Mouse (Mus musculus) kidney, adult 2 months (tissue): Measurements from ENCODE around the gene Ampd3. TPM values are rescaled to one million over a fixed set of nuclear protein-coding genes. Genes with fewer than 3 reads are reported as not detected.

Experiments used
- DNase-seq: peaks from one replicate; pipeline ENCODE4 v3.0.0; 2021
- H3K27ac ChIP-seq: fragments of 200-500 bp; 2 replicates; pipeline ENCODE4 v1.5.1; 2012; ENCODE audit warnings: low read depth, low read length, control low read depth, inconsistent platforms; ENCODE audit not compliant: insufficient read depth
- H3K27me3 ChIP-seq: fragments of 200-500 bp; replicated peaks from 2 replicates; pipeline ENCODE4 v1.6.1; 2012; ENCODE audit warnings: mild to moderate bottlenecking, moderate library complexity, low read length, inconsistent platforms; ENCODE audit not compliant: control insufficient read depth, insufficient read depth
- H3K36me3 ChIP-seq: fragments of 200-500 bp; 2 replicates; pipeline ENCODE4 v1.6.1; 2012; ENCODE audit warnings: mild to moderate bottlenecking, moderate library complexity, low read length, inconsistent platforms; ENCODE audit not compliant: control insufficient read depth, insufficient read depth
- H3K4me1 ChIP-seq: fragments of 200-500 bp; 2 replicates; pipeline ENCODE4 v1.6.1; 2011; ENCODE audit warnings: low read length; ENCODE audit not compliant: control insufficient read depth, insufficient read depth
- H3K4me3 ChIP-seq: fragments of 200-500 bp; 2 replicates; pipeline ENCODE4 v1.5.1; 2011; ENCODE audit warnings: mild to moderate bottlenecking, low read depth, low read length, control low read depth; ENCODE audit not compliant: insufficient read depth
- CTCF ChIP-seq: fragments of 200-500 bp; conservative IDR thresholded peaks from 2 replicates; pipeline ENCODE4 v1.5.1; 2011; ENCODE audit warnings: low read depth, mild to moderate bottlenecking, control low read depth, low read length, moderate library complexity, mixed read lengths; ENCODE audit not compliant: insufficient read depth, insufficient read length
- POLR2A ChIP-seq: fragments of 200-500 bp; IDR thresholded peaks from one replicate; pipeline ENCODE4 v1.6.1; 2011; ENCODE audit warnings: low read depth, low read length, control low read depth
- WGBS: fragments of 180-500 bp; shearing (Covaris S2); methylation state at CpG from one replicate; pipeline ENCODE4 v1.1.7; 2018; 5-methylcytosine and 5-hydroxymethylcytosine counted together
- polyA plus RNA-seq: library from polyadenylated mRNA; depleted of rRNA; stranded (reverse); fragments of >200 nt; gene quantifications from 2 replicates; pipeline ENCODE4 v1.2.3, GENCODE M21; 2012

Gene Ampd3
- polyA plus RNA-seq, 1 experiment, result 23.4 TPM

- no peak overlapping the region for H3K27ac ChIP-seq
Measured at GRCm38 (mm10) chr7:110731091-110731967, 36.7 kb upstream of the Ampd3 start.

GRCm38 (mm10) chr7:110732001-110732632 lies 35.9 kb upstream of the Ampd3 start:
- H3K4me1 ChIP-seq, result no peaks in the 10 kb centered on the region
- no peak for DNase-seq
- H3K36me3 ChIP-seq, result no peaks in the 10 kb centered on the region
- no peak overlapping the region for H3K4me3 ChIP-seq
- H3K27me3 ChIP-seq, result no peaks in the 10 kb centered on the region
- no peak overlapping the region for H3K27ac ChIP-seq
- WGBS, result 90% methylated on average over 12 of the region's 12 CpGs
- TF ChIP-seq POLR2A (no peak), CTCF (no peak)

More at GRCm38 (mm10) chr7:110731091-110731967, 36.7 kb upstream of the Ampd3 start:
- DNase-seq, result no peak
- TF ChIP-seq POLR2A, result no peak
- no peak for TF ChIP-seq CTCF
- no peaks in the 10 kb centered on the region for H3K4me1 ChIP-seq
- 83% methylated on average over 6 of the region's 6 CpGs for WGBS
- H3K36me3 ChIP-seq, result no peaks in the 10 kb centered on the region
- H3K4me3 ChIP-seq, result no peak overlapping the region
- no peaks in the 10 kb centered on the region for H3K27me3 ChIP-seq

DNA sequence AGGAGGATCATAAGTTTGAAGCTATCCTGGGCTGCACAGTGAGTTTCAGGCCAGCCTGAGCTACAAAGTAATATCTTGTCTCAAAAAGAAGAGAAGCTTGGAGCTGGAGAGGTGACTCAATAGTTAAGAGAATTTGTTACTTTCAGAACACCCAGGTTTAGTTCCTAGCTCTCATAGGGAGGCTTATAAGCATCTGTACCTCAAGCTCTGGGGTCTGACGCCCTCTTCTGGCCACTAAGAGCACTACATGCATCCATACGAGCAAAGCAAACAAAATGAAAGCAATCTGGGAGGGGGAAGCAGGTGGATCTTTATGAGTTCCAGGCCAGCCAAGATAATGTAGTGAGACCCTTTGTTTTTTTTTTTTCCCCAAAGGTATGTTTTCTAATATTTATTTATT lies 31.1 kb upstream of the Ampd3 start:
- no peak for DNase-seq
- no peak for TF ChIP-seq POLR2A
- 0 out of 2 replicates have a peak, but pooled peaks have one; percentile 28 for TF ChIP-seq CTCF
- Histone ChIP-seq H3K4me3 (no peak overlapping the region), H3K36me3 (no peaks in the 10 kb centered on the region), H3K4me1 (0 out of 2 replicates have a peak, but pooled peaks cover 3% of the 10 kb centered on the region), H3K27me3 (no peaks in the 10 kb centered on the region), H3K27ac (no peak overlapping the region)
- WGBS, result 53% methylated on average over 2 of the region's 2 CpGs

DNA sequence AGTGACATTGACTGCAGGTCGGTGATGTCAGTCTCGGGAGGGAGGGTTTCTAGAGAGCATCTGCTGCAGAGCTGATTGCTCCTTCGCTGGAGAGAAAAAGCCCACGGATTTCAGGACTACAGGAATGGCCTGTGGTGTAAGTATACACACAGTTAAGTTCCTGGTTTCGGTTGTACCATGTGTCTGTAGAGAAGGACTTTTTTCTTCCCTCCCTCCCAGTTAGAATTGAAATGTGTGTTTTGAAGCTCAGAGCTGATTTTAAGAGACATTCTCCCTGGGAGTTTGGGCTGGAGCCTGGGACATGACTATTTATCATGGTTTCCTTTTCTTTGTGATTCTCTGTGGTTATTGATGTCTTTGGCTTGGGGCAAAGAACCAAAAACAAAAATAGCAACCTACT lies 28.2 kb upstream of the Ampd3 start:
- Histone ChIP-seq H3K4me3 (no peak overlapping the region), H3K36me3 (no peaks in the 10 kb centered on the region), H3K27ac (no peak overlapping the region), H3K27me3 (no peaks in the 10 kb centered on the region), H3K4me1 (peaks cover 3% of the 10 kb centered on the region; the same call in 1 of the 2 replicates)
- 60% methylated on average over 5 of the region's 5 CpGs for WGBS
- TF ChIP-seq CTCF (no peak), POLR2A (no peak)
- no peak for DNase-seq

DNA sequence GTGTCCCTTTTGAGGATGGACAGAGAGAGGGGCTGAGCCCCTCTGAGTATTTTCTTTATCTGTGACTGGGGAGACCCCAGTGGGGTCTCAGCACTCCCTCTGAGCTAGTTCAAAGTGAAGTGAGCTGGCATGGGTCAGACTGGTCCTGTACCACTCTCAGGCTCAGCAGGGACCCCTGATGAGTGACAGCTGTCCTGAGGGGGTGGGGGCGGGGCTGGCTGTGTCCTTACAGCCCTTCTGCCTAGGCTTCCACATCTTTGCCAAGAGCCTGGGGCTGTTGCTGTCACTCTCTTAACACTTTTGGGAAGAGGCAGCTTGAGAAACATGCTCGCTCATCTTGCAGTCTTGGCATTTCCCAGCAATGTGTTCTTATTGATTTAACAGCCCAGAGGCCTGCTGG lies 27.8 kb upstream of the Ampd3 start:
- no peak overlapping the region for H3K27ac ChIP-seq
- no peaks in the 10 kb centered on the region for H3K36me3 ChIP-seq
- no peaks in the 10 kb centered on the region for H3K27me3 ChIP-seq
- H3K4me1 ChIP-seq, result peaks cover 3% of the 10 kb centered on the region; the same call in 1 of the 2 replicates
- TF ChIP-seq POLR2A (no peak), CTCF (no peak)
- whole genome bisulfite sequencing, result 87% methylated on average over 2 of the region's 2 CpGs
- H3K4me3 ChIP-seq, result no peak overlapping the region
- no peak for DNase-seq

DNA sequence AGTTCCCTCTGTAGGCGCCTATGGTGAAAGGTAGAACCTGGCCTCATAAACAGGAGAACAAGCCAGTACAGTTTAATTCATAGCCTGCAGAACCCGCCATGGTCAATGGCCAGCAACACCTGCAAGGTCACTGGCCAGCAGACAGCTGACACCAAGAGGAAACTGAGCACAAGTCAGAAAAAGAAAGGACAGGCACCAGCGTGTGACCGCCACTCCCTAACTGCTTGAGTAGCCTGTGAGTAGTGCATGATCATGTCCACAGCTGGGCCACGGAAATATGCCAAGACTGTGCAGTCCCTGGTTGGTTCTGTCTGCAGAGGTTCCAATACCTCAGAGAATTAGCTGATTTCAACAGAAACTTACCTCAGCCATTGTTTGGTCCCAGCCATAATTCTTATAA lies 26.0 kb upstream of the Ampd3 start:
- Histone ChIP-seq H3K4me3 (no peak overlapping the region), H3K27ac (no peak overlapping the region), H3K27me3 (no peaks in the 10 kb centered on the region), H3K36me3 (no peaks in the 10 kb centered on the region), H3K4me1 (peaks cover 3% of the 10 kb centered on the region; the same call in 1 of the 2 replicates)
- DNase-seq, result peak; percentile 34
- 60% methylated on average over 5 of the region's 5 CpGs for WGBS
- TF ChIP-seq CTCF, result no peak
- TF ChIP-seq POLR2A, result no peak

- 94% methylated on average over 5 of the region's 5 CpGs for WGBS
- H3K4me3 ChIP-seq, result no peak overlapping the region
- DNase-seq, result no peak
Measured at GRCm38 (mm10) chr7:110746087-110746562, 21.9 kb upstream of the Ampd3 start.

More at GRCm38 (mm10) chr7:110746087-110746562, 21.9 kb upstream of the Ampd3 start:
- Histone ChIP-seq H3K36me3 (no peaks in the 10 kb centered on the region), H3K4me1 (no peaks in the 10 kb centered on the region; the same call in 1 of the 2 replicates), H3K27me3 (no peaks in the 10 kb centered on the region), H3K27ac (no peak overlapping the region)
- TF ChIP-seq CTCF (no peak), POLR2A (no peak)
